16 mouse cellular contexts compared by ENCODE assay signal in genomic region chr12:70783049-70783448, GRCm38 (mm10). TPM values are rescaled to one million over a fixed set of nuclear protein-coding genes. Genes with fewer than 3 reads are reported as not detected.
DNase-seq lines count a peak whose midpoint lies in the region; ATAC-seq and TF ChIP-seq lines count a peak whose summit lies in the region.
"Had no signal": no experiment of that assay in that cellular context is flagged by ENCODE, and none has a peak within 500 bp of the region (broad histone marks: within the 10 kb centered on the region; RNA-seq: fewer than 3 reads in every experiment).

No protein-coding gene starts in this region.

- intact Hi-C loops in heart, postnatal 14 days (cut with DNase I) = no loop called here

- H3K9me3 ChIP-seq in heart, embryonic 11.5 days (replicated peaks; ENCODE audit: control insufficient read depth, low read length) = no peaks in the 10 kb centered on the region
- no peaks in the 10 kb centered on the region for H3K9me3 ChIP-seq in neural tube, embryonic 13.5 days
- H3K9me3 ChIP-seq in limb, embryonic 10.5 days (replicated peaks) = no peaks in the 10 kb centered on the region
- H3K9me3 ChIP-seq: megakaryocyte, embryonic 14.5 days had no signal

- H3K36me3 ChIP-seq in heart, embryonic 11.5 days (ENCODE audit: control insufficient read depth, insufficient read depth, low read length) = no peaks in the 10 kb centered on the region
- H3K36me3 ChIP-seq in neural tube, embryonic 13.5 days = no peaks in the 10 kb centered on the region
- H3K36me3 ChIP-seq in limb, embryonic 10.5 days = no peaks in the 10 kb centered on the region

- no peak for TF ChIP-seq CTCF in cerebellum, adult 2 months (IDR thresholded peaks at IDR 0.05; ENCODE audit: borderline replicate concordance, insufficient read depth, low read depth, low read length)

- no peak for DNase-seq in heart, postnatal 14 days
- no peak for DNase-seq in neural tube, embryonic 10.5 days (ENCODE audit: extremely low spot score, low spot score)
- DNase-seq in limb, embryonic 10.5 days (ENCODE audit: low spot score) = no peak
- DNase-seq in cerebellum, adult 2 months = no peak
- DNase-seq in gastrocnemius, postnatal 4 days (ENCODE audit: low spot score in 2 of 2) = no peak
- DNase-seq: adrenal gland, adult 8-10 months; cerebellum, postnatal 25 days; gastrocnemius, postnatal 25 days; kidney, postnatal 14 days; right cerebral cortex, postnatal 14 days; thymus, postnatal 25 days had no signal

- no peak overlapping the region for H3K4me3 ChIP-seq in heart, embryonic 11.5 days (ENCODE audit: low read depth, low read length)
- no peak overlapping the region for H3K4me3 ChIP-seq in neural tube, embryonic 13.5 days
- H3K4me3 ChIP-seq in limb, embryonic 10.5 days = peak overlapping the region; percentile 1; the same call in 1 of the 2 replicates
- no peak overlapping the region for H3K4me3 ChIP-seq in cerebellum, adult 2 months (replicated peaks; ENCODE audit: insufficient read depth, low read depth, low read length)
- H3K4me3 ChIP-seq: erythroblast, embryonic 14.5 days; megakaryocyte, embryonic 14.5 days had no signal

- no peak for ATAC-seq in heart, embryonic 11.5 days (replicated peaks; ENCODE audit: insufficient number of reproducible peaks, low FRiP score, low TSS enrichment)
- ATAC-seq in neural tube, embryonic 13.5 days (ENCODE audit: low read depth) = no peak

- H3K27ac ChIP-seq in heart, embryonic 11.5 days (ENCODE audit: low read depth, low read length) = no peak overlapping the region
- no peak overlapping the region for H3K27ac ChIP-seq in neural tube, embryonic 13.5 days (replicated peaks)
- peak overlapping the region; percentile 50; the same call in 1 of the 2 replicates for H3K27ac ChIP-seq in limb, embryonic 10.5 days
- H3K27ac ChIP-seq in cerebellum, adult 2 months (ENCODE audit: insufficient read depth, low read length) = no peak overlapping the region
- H3K27ac ChIP-seq: liver, embryonic 14.5 days had no signal

- no peak for TF ChIP-seq POLR2A in cerebellum, adult 2 months (IDR thresholded peaks at IDR 0.05; ENCODE audit: borderline replicate concordance, insufficient read depth, low read length)

- H3K9ac ChIP-seq in heart, embryonic 11.5 days (ENCODE audit: low read depth, low read length) = no peak overlapping the region
- H3K9ac ChIP-seq in neural tube, embryonic 13.5 days = no peak overlapping the region
- H3K9ac ChIP-seq: liver, embryonic 14.5 days had no signal

- H3K27me3 ChIP-seq in heart, embryonic 11.5 days (ENCODE audit: control insufficient read depth, insufficient read depth, low read length) = no peaks in the 10 kb centered on the region
- no peaks in the 10 kb centered on the region for H3K27me3 ChIP-seq in neural tube, embryonic 13.5 days
- no peaks in the 10 kb centered on the region for H3K27me3 ChIP-seq in limb, embryonic 10.5 days (ENCODE audit: low read depth, poor library complexity, severe bottlenecking)
- H3K27me3 ChIP-seq in cerebellum, adult 2 months (ENCODE audit: control insufficient read depth, insufficient read depth, low read length) = no peaks in the 10 kb centered on the region

- whole genome bisulfite sequencing in heart, embryonic 11.5 days (ENCODE audit: insufficient replicate concordance) = 49% methylated on average over 9 of the region's 9 CpGs
- 64% methylated on average over 9 of the region's 9 CpGs for WGBS in neural tube, embryonic 13.5 days
- WGBS in limb, embryonic 10.5 days = 43% methylated on average over 9 of the region's 9 CpGs
- 69% methylated on average over 9 of the region's 9 CpGs for WGBS in cerebellum, adult 2 months

- H3K4me2 ChIP-seq in heart, embryonic 11.5 days = peak overlapping the region; percentile 53; the same call in 1 of the 2 replicates
- 0 out of 2 replicates have a peak overlapping the region, but pooled peaks have one; percentile 37 for H3K4me2 ChIP-seq in neural tube, embryonic 13.5 days

- peaks cover 12% of the 10 kb centered on the region for H3K4me1 ChIP-seq in heart, embryonic 11.5 days (ENCODE audit: control insufficient read depth, insufficient read depth, low read length)
- H3K4me1 ChIP-seq in neural tube, embryonic 13.5 days (replicated peaks) = peaks cover 19% of the 10 kb centered on the region
- H3K4me1 ChIP-seq in limb, embryonic 10.5 days = peaks cover 25% of the 10 kb centered on the region
- H3K4me1 ChIP-seq in cerebellum, adult 2 months (ENCODE audit: control insufficient read depth, insufficient read depth, low read length) = no peaks in the 10 kb centered on the region

RNA-seq across cellular contexts. Expression of gene Frmd6, which starts 42.3 kb away (rescaled TPM):
- 18.7 and 23.6 TPM in 2 replicates for polyA plus RNA-seq in heart, embryonic 11.5 days (2014; fragmentation: Nextera tagmentation; extraction: Ambion mirVana)
- total RNA-seq in heart, postnatal 14 days (2021) = 10 to 100 TPM; 38.3 to 41.1 TPM
- 12.7 and 15.6 TPM in 2 replicates for polyA plus RNA-seq in neural tube, embryonic 13.5 days (2015; fragmentation: Nextera tagmentation; extraction: Ambion mirVana)
- polyA plus RNA-seq in limb, embryonic 10.5 days (2016; fragmentation: Nextera tagmentation; extraction: Ambion mirVana) = 47.9 and 55.6 TPM in 2 replicates
- polyA plus RNA-seq in cerebellum, adult 2 months (2012; rRNA removed) = 11.2 and 14.2 TPM in 2 replicates
- 10 to 100 TPM; 50.2 to 54.1 TPM for total RNA-seq in gastrocnemius, postnatal 4 days (2021)
